Mouse (Mus musculus) CH12.LX (cell line): ENCODE measurements around the gene Myh9.

Experiments used
- CTCF ChIP-seq, 2 experiments: IDR thresholded peaks in 1 of 2; conservative IDR thresholded peaks in 1 of 2; 2 replicates each; pipeline ENCODE4 v1.5.1; 2011 to 2012; ENCODE audit warnings: low read depth in 2 of 2, low read length in 2 of 2, improper control_type of control experiment in 1 of 2, inconsistent platforms in 1 of 2, mild to moderate bottlenecking in 1 of 2, moderate library complexity in 1 of 2
- POLR2A ChIP-seq: IDR thresholded peaks from 2 replicates; pipeline ENCODE4 v1.6.1; 2011; ENCODE audit warnings: low read depth, mild to moderate bottlenecking, improper control_type of control experiment, low read length
- USF2 ChIP-seq: conservative IDR thresholded peaks from 2 replicates; pipeline ENCODE4 v1.6.1; 2011; ENCODE audit warnings: low read depth, low read length, improper control_type of control experiment

DNA sequence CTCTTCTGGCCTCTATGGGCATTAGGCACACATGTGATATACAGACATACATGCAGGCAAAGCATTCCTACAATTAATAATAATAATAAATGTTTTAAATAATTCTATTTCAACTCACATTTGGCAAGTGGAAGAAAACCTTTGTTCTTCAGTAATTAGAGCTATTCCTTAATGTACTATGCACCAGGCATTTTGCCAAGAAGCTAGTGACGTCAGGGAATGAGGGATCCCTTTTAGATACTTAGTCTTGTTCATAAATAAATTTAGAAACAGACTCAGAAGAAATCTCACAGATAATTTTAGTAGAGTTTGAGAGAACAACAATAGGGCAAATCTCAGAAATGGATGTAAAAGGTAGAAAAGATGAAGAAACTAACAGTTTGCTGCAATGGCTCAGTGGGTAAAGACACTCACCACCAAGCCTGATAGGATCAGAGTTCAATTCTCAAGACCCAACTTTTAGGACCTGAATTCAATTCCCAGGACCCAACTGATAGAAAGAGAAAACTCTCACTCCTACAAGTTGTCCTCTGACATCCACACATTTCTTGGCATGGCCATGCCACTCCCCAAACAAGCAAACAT lies 18.2 kb upstream of the Myh9 start:
- TF ChIP-seq POLR2A (no peak), CTCF (conservative IDR thresholded peaks at IDR 0.05 in 1 of 2, IDR thresholded peaks at IDR 0.05 in 1 of 2; ENCODE audit: low read depth in 2 of 2, low read length in 2 of 2) (no peak), USF2 (no peak)
